In genomic region chr9:30438505-30438904, GRCm38 (mm10) we compare ENCODE assay signal across 8 mouse cellular contexts. TPM values are rescaled to one million over a fixed set of nuclear protein-coding genes. Genes with fewer than 3 reads are reported as not detected.
DNase-seq lines count a peak whose midpoint lies in the region; ATAC-seq and TF ChIP-seq lines count a peak whose summit lies in the region.
"Had no signal": no experiment of that assay in that cellular context is flagged by ENCODE, and none has a peak within 500 bp of the region (broad histone marks: within the 10 kb centered on the region; RNA-seq: fewer than 3 reads in every experiment).

No protein-coding gene starts in this region.

- 0 out of 2 replicates have a peak, but pooled peaks have one; percentile 38 for ATAC-seq in hindbrain, postnatal 0 days
- no peak for ATAC-seq in hindbrain, embryonic 12.5 days (ENCODE audit: low FRiP score)
- ATAC-seq in G1E (ENCODE audit: extremely low read depth, insufficient number of reproducible peaks, low FRiP score, poor library complexity, severe bottlenecking) = no peak

- intact Hi-C loops in heart, postnatal 36 days (cut with DNase I) = loop anchor here (2.0 kb wide), 1 partner anchor 648 kb away; no protein-coding TSS in a partner anchor

- H3K27me3 ChIP-seq in hindbrain, postnatal 0 days (ENCODE audit: insufficient read depth, low read length) = no peaks in the 10 kb centered on the region
- H3K27me3 ChIP-seq in hindbrain, embryonic 12.5 days = no peaks in the 10 kb centered on the region
- H3K27me3 ChIP-seq in G1E (ENCODE audit: insufficient read depth, low read length) = no peaks in the 10 kb centered on the region
- H3K27me3 ChIP-seq: megakaryocyte, embryonic 14.5 days had no signal

- no peak overlapping the region for H3K4me3 ChIP-seq in hindbrain, postnatal 0 days (ENCODE audit: low read length)
- no peak overlapping the region for H3K4me3 ChIP-seq in hindbrain, embryonic 12.5 days
- no peak overlapping the region for H3K4me3 ChIP-seq in G1E (ENCODE audit: low read depth, low read length)
- H3K4me3 ChIP-seq: megakaryocyte, embryonic 14.5 days had no signal

- H3K9me3 ChIP-seq in hindbrain, postnatal 0 days (ENCODE audit: low read length) = no peaks in the 10 kb centered on the region
- H3K9me3 ChIP-seq in hindbrain, embryonic 12.5 days (replicated peaks) = no peaks in the 10 kb centered on the region
- no peaks in the 10 kb centered on the region for H3K9me3 ChIP-seq in G1E (replicated peaks)
- H3K9me3 ChIP-seq: megakaryocyte, embryonic 14.5 days had no signal

- no peak overlapping the region for H3K9ac ChIP-seq in hindbrain, postnatal 0 days (replicated peaks; ENCODE audit: low read length)
- no peak overlapping the region for H3K9ac ChIP-seq in hindbrain, embryonic 12.5 days

- H3K36me3 ChIP-seq in hindbrain, postnatal 0 days (ENCODE audit: insufficient read depth, low read length) = peaks cover 64% of the 10 kb centered on the region
- peaks cover 69% of the 10 kb centered on the region for H3K36me3 ChIP-seq in hindbrain, embryonic 12.5 days
- peaks cover 92% of the 10 kb centered on the region for H3K36me3 ChIP-seq in G1E (replicated peaks)

- no peak overlapping the region for H3K27ac ChIP-seq in hindbrain, postnatal 0 days
- no peak overlapping the region for H3K27ac ChIP-seq in hindbrain, embryonic 12.5 days

- 72% methylated on average over 3 of the region's 3 CpGs for WGBS in hindbrain, postnatal 0 days
- WGBS in hindbrain, embryonic 12.5 days = 55% methylated on average over 3 of the region's 3 CpGs

- DNase-seq in hindbrain, postnatal 0 days (ENCODE audit: low spot score) = peak; percentile 74
- DNase-seq in CD4-positive helper T cell, adult 2 months (ENCODE audit: low read depth, low spot score) = peak; percentile 21
- DNase-seq in G1E (ENCODE audit: low spot score) = no peak
- DNase-seq in heart, postnatal 36 days = peak; percentile 18 to 27
- DNase-seq in lung, postnatal 36 days = peak; percentile 74
- DNase-seq in ovary, postnatal 14 days (ENCODE audit: low spot score) = no peak

- H3K4me1 ChIP-seq in hindbrain, postnatal 0 days (ENCODE audit: insufficient read depth, low read length) = no peaks in the 10 kb centered on the region
- no peaks in the 10 kb centered on the region for H3K4me1 ChIP-seq in hindbrain, embryonic 12.5 days
- H3K4me1 ChIP-seq in G1E (ENCODE audit: insufficient read depth, low read depth, low read length) = no peaks in the 10 kb centered on the region
- H3K4me1 ChIP-seq: megakaryocyte, embryonic 14.5 days had no signal

- peak; percentile 81 for TF ChIP-seq CTCF in hindbrain, postnatal 0 days (IDR thresholded peaks at IDR 0.05; ENCODE audit: low read depth)
- peak; percentile 23; the same call in 1 of the 2 replicates for TF ChIP-seq CTCF in G1E (IDR thresholded peaks at IDR 0.05; ENCODE audit: low read depth, low read length)

- H3K4me2 ChIP-seq in hindbrain, postnatal 0 days (ENCODE audit: low read depth, low read length) = no peak overlapping the region
- no peak overlapping the region for H3K4me2 ChIP-seq in hindbrain, embryonic 12.5 days (replicated peaks)

RNA-seq across cellular contexts. Expression of gene Snx19, which starts 11.6 kb away (rescaled TPM):
- 28.6 and 30.8 TPM in 2 replicates for total RNA-seq in hindbrain, postnatal 0 days (2014; rRNA removed)
- 18.1 and 18.4 TPM in 2 replicates for polyA plus RNA-seq in hindbrain, postnatal 0 days (2015; fragmentation: Nextera tagmentation; extraction: Ambion mirVana)
- 28.0 and 31.1 TPM in 2 replicates for polyA plus RNA-seq in hindbrain, embryonic 12.5 days (2016; fragmentation: Nextera tagmentation; extraction: Ambion mirVana)
- total RNA-seq in G1E (2014; fragmentation: Nextera tagmentation) = 20.1 and 22.1 TPM in 2 replicates
- 18.2 and 21.8 TPM in 2 replicates for total RNA-seq in G1E (2017)
- polyA plus RNA-seq in G1E (2012) = 2.7 and 3.5 TPM in 2 replicates
- 10 to 100 TPM; 23.5 to 24.2 TPM for total RNA-seq in heart, postnatal 36 days (2021)

Comparison
In these comparisons a context has a peak if more than half of its experiments do, and no peak if none do; other contexts are left out.
1. DNase-seq: peak in hindbrain, postnatal 0 days (single experiment), CD4-positive helper T cell, adult 2 months (single experiment), heart, postnatal 36 days (2 of 2) and lung, postnatal 36 days (single experiment); none in G1E (single experiment) and ovary, postnatal 14 days (single experiment).